Mouse (Mus musculus) right cerebral cortex, postnatal 36 days (tissue): ENCODE results near the gene Ebf4.

Source experiments
- DNase-seq, 2 experiments: peaks; one replicate each; pipeline ENCODE4 v3.0.0; 2022; ENCODE audit warnings: low spot score in 2 of 2, mixed read lengths in 1 of 2

The Ebf4 gene

GRCm38 (mm10) chr2:130383895-130384294 is 88.9 kb downstream of the Ebf4 start:
- DNase-seq, result no peak

DNA sequence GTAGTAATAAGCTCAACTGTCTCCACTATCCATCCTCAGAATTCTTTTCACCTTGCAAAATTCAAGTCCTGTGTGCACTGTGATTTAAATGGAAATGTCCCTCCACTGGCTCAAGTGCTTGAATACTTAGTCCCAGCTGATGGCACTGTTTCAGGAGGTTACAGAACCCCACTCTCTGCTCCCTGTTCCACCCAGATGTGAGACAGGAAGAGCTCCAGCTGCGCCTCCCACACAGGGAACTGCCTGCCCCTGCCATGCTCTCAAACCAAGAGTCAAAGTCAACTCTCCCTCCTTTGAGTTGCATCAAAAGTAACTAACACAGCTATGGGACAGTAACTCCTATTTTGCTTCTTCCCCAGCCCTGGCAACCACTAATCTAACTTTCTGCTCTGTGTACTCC is 91.2 kb downstream of the Ebf4 start:
- DNase-seq, result no peak

- DNase-seq, result no peak
These were observed 93.8 kb downstream of the Ebf4 start for GRCm38 (mm10) chr2:130388796-130389195.

DNA sequence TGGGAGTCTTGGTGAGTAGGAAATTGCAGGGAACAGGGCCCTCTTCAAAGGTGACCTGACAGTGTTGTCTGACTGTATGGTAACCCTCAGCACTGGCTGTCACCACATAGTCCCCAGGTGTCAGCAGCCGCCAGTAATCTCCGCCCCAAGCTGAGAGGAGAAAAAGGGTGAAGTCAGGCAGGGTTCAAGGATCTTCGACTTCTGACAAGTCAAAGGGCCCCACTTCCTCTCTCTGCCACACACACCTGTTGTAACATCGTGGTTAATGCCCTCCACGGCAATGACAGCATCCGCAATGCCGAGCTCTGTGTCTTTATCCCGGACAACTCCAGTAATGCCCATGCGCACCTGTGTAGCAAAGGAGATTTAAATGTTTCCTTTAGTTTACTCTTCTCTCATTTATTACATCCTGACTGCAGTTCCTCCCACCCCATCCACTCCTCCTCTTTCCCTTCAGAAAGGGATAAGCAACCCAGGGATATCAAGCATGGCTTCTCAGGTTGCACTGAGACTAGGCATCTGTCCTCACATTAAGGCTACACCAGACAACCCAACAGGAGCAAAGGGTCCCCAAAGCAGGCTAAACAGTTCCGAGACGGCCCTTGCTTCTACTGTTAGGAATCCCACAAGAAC is 96.1 kb downstream of the Ebf4 start:
- DNase-seq, result no peak

DNA sequence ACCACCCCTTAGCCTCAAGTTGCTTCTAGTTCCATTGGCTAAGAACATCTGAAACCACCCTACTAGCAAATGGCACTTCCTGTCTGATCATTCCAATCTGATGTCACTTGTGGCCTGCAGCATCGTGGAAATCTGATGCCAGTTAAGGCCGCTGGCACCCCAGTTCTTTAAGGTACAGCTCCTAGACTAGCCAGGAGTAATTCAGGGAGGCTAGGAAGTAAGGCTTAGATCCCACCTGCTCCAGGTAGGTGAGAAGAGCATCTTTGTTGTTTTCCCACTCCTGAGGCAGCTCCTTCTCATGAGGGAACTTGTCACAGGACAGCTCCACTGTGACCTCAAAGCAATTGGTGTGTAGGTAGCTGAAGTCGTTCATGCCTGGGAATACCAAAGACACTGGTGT is 97.9 kb downstream of the Ebf4 start:
- no peak for DNase-seq

GRCm38 (mm10) chr2:130395696-130396095 is 100.7 kb downstream of the Ebf4 start:
- no peak for DNase-seq

DNA sequence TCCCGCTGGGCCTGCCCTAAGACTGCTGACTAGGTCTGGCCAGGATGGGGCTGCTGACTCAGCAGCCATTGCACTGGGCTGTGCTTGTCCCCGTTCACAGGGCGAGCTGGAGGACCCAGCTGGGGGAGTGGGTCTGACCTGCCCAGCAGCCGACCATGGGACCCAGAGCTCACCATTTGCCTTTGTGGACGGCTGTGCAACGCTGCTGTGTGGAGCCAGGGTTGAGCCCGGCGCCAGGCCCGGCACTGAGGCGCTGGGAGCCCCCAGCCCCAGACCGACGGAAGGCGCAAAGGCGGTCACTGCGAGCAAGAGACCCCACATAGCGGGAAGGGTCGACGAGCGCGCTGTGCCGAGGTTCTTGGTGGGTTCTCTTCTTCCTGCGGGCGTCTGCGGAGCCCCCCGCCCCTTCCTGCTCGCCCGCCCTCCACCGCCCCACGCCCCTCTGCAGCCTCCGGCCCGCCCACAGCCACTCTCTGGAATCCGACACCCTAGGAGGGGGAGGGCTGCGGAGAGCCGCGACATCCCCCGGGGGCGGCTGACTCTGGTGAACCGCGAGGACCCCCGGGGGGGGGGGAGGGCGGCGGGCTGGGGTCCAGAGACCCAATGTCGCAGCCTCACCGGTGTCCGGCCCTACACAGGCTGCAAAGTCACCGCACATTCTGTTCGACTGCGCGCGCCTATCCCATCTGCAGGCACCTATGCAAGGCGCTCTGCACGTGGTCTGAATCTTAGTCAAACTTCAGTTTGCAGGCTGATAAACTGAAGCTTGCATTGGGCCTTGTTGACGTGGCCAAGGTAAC is 102.4 kb downstream of the Ebf4 start, which contains the start of gene Cpxm1:
Cpxm1 (minus strand) TSS at position 389 of the 800 bp plus-strand sequence.
- no peak for DNase-seq

DNA sequence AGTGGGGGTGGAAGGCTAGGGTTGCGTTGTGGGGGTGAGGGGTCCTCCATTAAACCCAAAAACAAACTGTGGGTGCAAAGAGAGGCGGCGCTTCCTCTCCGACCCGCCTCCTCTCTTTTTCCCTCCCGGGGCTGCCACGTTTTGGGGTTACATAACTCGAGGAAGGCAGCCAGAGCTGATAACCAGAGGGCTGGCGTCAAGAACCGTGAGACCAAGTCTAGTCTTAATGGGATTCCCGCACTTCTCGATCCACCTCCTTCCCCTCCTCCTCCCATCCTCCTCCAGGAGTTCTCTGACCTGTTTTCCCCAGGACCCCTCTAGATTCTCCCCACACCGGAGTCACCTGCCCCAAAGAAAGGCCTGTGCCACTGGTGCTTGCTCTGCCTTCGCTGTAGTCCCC is 103.1 kb downstream of the Ebf4 start:
- DNase-seq, result no peak

GRCm38 (mm10) chr2:130400046-130400445 is 105.1 kb downstream of the Ebf4 start:
- DNase-seq, result no peak

- DNase-seq, result no peak
These were observed 106.9 kb downstream of the Ebf4 start for GRCm38 (mm10) chr2:130401891-130402290.

GRCm38 (mm10) chr2:130404939-130405338 is 110.0 kb downstream of the Ebf4 start, which contains the start of the genes Gm28372 and 1700020A23Rik:
Gene Gm28372 (plus strand): TSS chr2:130405239.
Gene 1700020A23Rik (plus strand): TSS chr2:130405259.
- no peak for DNase-seq

DNA sequence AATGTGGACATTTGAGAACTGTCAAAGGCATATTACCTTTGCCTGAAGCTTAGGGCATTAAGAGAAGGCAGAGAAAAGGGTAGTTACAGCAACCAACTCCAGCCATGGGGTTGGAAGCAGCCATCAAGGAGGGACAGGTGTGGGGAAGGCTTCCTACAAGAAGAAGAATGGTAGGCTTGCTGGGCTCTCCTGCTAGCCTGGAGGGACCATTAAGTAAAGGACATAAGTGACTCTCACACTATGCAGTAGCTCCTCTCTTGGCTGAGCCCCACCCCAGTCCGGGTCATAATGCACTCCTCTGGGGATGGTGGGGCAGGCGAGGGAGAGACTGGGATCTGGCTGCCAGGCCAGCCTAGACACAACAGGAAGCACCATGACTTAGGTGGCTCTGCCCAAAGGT is 111.2 kb downstream of the Ebf4 start, which contains the start of gene Tmem239:
Tmem239 (plus strand) TSS at position 301 of the 400 bp plus-strand sequence.
- no peak for DNase-seq

GRCm38 (mm10) chr2:130408194-130408593 is 113.2 kb downstream of the Ebf4 start:
- no peak for DNase-seq

DNA sequence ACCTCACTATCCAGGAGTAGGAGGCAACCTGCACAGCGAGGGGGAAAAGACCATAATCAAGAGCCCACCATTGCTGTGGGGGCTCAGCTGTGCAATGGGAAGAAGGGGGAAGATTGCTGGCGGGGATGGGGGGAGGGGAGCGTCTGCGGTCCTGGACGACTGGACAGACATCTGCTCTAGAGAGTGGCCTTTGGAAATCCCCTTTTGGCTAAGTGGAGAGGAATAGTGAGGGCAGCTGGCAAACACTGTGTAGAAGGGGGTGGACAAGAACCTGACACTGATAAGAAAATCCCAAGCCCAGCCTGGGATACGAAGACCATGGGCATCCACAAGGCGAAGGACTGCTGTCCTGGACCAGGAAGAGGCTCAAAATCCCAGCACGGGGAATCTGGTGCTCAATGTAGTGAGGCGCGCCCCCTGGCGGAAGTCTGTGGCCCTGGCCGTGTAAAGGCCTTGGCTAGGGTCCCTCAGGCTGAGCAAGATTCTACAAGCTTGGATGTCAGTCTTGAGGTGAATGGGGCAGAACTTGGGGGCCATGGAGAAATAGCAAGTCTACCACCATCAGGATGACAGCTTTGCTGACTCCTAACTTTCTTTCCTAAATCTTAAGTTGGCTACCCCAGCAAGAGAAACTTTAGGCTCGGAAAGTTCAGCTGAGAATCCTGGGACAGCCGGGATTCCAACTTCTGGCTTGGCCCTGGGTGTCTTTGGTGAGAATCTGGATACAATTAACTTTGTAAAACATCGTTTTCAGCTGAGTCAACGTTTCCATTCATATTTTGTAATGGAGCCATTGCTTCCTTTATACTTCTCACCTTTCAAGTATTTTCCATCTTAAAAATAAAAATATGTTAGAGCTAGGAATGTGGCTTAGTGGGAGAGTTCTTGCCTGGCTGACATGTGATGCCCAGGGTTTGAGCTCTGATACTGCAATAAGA is 116.9 kb downstream of the Ebf4 start:
- DNase-seq, result peak; percentile 55 to 72

DNA sequence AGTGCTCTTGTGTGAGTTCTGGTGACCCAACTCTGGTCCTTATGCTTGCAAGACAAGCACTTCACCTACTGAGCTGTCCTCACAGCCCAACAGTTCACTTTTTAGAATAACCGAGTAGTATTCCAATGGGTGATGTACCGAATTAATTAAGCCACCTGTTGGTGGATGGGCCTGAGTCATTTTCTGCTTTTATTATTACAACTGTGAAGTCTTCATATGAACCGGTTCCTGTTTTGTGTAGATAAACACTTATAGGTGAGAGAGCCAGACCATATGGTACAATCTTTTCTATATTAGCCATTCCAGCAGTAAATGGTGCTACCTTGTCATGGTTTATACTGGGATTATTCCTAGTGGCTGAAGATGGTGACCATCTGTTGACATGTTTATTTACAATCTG is 117.8 kb downstream of the Ebf4 start:
- DNase-seq, result no peak

GRCm38 (mm10) chr2:130414094-130414856 is 119.3 kb downstream of the Ebf4 start:
- no peak for DNase-seq
